Mouse (Mus musculus): ENCODE data around the gene Mras. TPM values are rescaled to one million over a fixed set of nuclear protein-coding genes. Genes with fewer than 3 reads are reported as not detected.

Mras gene
- polyA plus RNA-seq, 1 experiment: 20.7 TPM

GRCm38 (mm10) chr9:99357921-99358692, 79.1 kb downstream of the Mras start, which contains the start of gene Esyt3:
Gene Esyt3 (minus strand): TSS chr9:99358557.
- DNase-seq (ENCODE audit: low read depth): no peak

GRCm38 (mm10) chr9:99357561-99357920, 79.6 kb downstream of the Mras start:
- DNase-seq (ENCODE audit: low read depth): no peak

GRCm38 (mm10) chr9:99355971-99356370, 81.2 kb downstream of the Mras start:
- no peak for DNase-seq (ENCODE audit: low read depth)

- DNase-seq (ENCODE audit: low read depth): peak; percentile 75
These were observed 82.4 kb downstream of the Mras start for GRCm38 (mm10) chr9:99354796-99355195.

GRCm38 (mm10) chr9:99353390-99353789, 83.8 kb downstream of the Mras start:
- no peak for DNase-seq (ENCODE audit: low read depth)

GRCm38 (mm10) chr9:99352964-99353363, 84.2 kb downstream of the Mras start:
- no peak for DNase-seq (ENCODE audit: low read depth)

- no peak for DNase-seq (ENCODE audit: low read depth)
These were observed 91.8 kb downstream of the Mras start for GRCm38 (mm10) chr9:99345351-99345792.

GRCm38 (mm10) chr9:99341600-99341999, 95.6 kb downstream of the Mras start:
- DNase-seq (ENCODE audit: low read depth): no peak

- DNase-seq (ENCODE audit: low read depth): no peak
These were observed 97.1 kb downstream of the Mras start for GRCm38 (mm10) chr9:99340126-99340525.

GRCm38 (mm10) chr9:99339182-99339581, 98.0 kb downstream of the Mras start:
- no peak for DNase-seq (ENCODE audit: low read depth)

- DNase-seq (ENCODE audit: low read depth): no peak
These were observed 98.9 kb downstream of the Mras start for GRCm38 (mm10) chr9:99338293-99338692.

GRCm38 (mm10) chr9:99336538-99336937, 100.6 kb downstream of the Mras start:
- DNase-seq (ENCODE audit: low read depth): no peak

Other genes starting within 250 kb of the Mras start
- gene Faiml, start 200.1 kb downstream of the Mras start, polyA plus RNA-seq (2012; rRNA removed): not detected in 2 replicates
- gene Cep70, start 194.0 kb downstream of the Mras start, polyA plus RNA-seq (2012; rRNA removed): 7.6 and 7.7 TPM in 2 replicates
- gene Esyt3, start 78.8 kb downstream of the Mras start, polyA plus RNA-seq (2012; rRNA removed): 12.7 and 17.7 TPM in 2 replicates
- 1.6 and 3.1 TPM in 2 replicates for gene Nme9, start 14.1 kb upstream of the Mras start, polyA plus RNA-seq (2012; rRNA removed)
- 12.5 and 13.5 TPM in 2 replicates for gene Armc8, start 131.5 kb upstream of the Mras start, polyA plus RNA-seq (2012; rRNA removed)
- 5.9 and 7.7 TPM in 2 replicates for gene Dbr1, start 138.4 kb upstream of the Mras start, polyA plus RNA-seq (2012; rRNA removed)
- gene A4gnt, start 175.1 kb upstream of the Mras start, polyA plus RNA-seq (2012; rRNA removed): not detected in 2 replicates
- 2.0 and 2.9 TPM in 2 replicates for gene Dzip1l, start 192.1 kb upstream of the Mras start, polyA plus RNA-seq (2012; rRNA removed)